Mouse (Mus musculus): ENCODE results near the gene E330009J07Rik. TPM values are rescaled to one million over a fixed set of nuclear protein-coding genes. Genes with fewer than 3 reads are reported as not detected.

The E330009J07Rik gene
- polyA plus RNA-seq, 1 experiment from 2014 or later: 11.0 TPM

GRCm38 (mm10) chr6:40390975-40391374, 45.0 kb downstream of the E330009J07Rik start:
- TF ChIP-seq EP300 (optimal IDR thresholded peaks at IDR 0.05) (no peak), CTCF (IDR thresholded peaks at IDR 0.05; ENCODE audit: low read depth) (peak; percentile 45)
- H3K4me1 ChIP-seq (replicated peaks; ENCODE audit: control insufficient read depth, insufficient read depth): no peaks in the 10 kb centered on the region
- ATAC-seq (ENCODE audit: low FRiP score, low TSS enrichment) (no peak), DNase-seq (ENCODE audit: low spot score) (no peak)
- no peak overlapping the region for H3K27ac ChIP-seq (replicated peaks)
- H3K4me2 ChIP-seq (replicated peaks; ENCODE audit: low read depth): no peak overlapping the region
- no peak overlapping the region for H3K4me3 ChIP-seq (ENCODE audit: low read depth, low read length)
- no peak overlapping the region for H3K9ac ChIP-seq (ENCODE audit: low read length)
- H3K9me3 ChIP-seq (ENCODE audit: control insufficient read depth, low read length): no peaks in the 10 kb centered on the region
- no peaks in the 10 kb centered on the region for H3K27me3 ChIP-seq (ENCODE audit: control insufficient read depth, insufficient read depth, low read length)
- H3K36me3 ChIP-seq (ENCODE audit: control insufficient read depth, insufficient read depth, low read length): 0 out of 2 replicates have a peak, but pooled peaks cover 3% of the 10 kb centered on the region
- WGBS: 77% methylated on average over 1 of the region's 1 CpGs

GRCm38 (mm10) chr6:40388660-40389059, 47.3 kb downstream of the E330009J07Rik start:
- Histone ChIP-seq H3K9ac (ENCODE audit: low read length) (no peak overlapping the region), H3K36me3 (ENCODE audit: control insufficient read depth, insufficient read depth, low read length) (no peaks in the 10 kb centered on the region), H3K27me3 (ENCODE audit: control insufficient read depth, insufficient read depth, low read length) (no peaks in the 10 kb centered on the region), H3K9me3 (ENCODE audit: control insufficient read depth, low read length) (no peaks in the 10 kb centered on the region), H3K4me2 (replicated peaks; ENCODE audit: low read depth) (no peak overlapping the region), H3K27ac (replicated peaks) (no peak overlapping the region), H3K4me1 (replicated peaks; ENCODE audit: control insufficient read depth, insufficient read depth) (no peaks in the 10 kb centered on the region), H3K4me3 (ENCODE audit: low read depth, low read length) (no peak overlapping the region)
- 54% methylated on average over 4 of the region's 4 CpGs for WGBS
- ATAC-seq (ENCODE audit: low FRiP score, low TSS enrichment) (no peak), DNase-seq (ENCODE audit: low spot score) (no peak)
- TF ChIP-seq CTCF (IDR thresholded peaks at IDR 0.05; ENCODE audit: low read depth): no peak
- no peak for TF ChIP-seq EP300 (optimal IDR thresholded peaks at IDR 0.05)

- H3K27me3 ChIP-seq (ENCODE audit: control insufficient read depth, insufficient read depth, low read length): no peaks in the 10 kb centered on the region
- ATAC-seq (ENCODE audit: low FRiP score, low TSS enrichment): no peak
- H3K4me2 ChIP-seq (replicated peaks; ENCODE audit: low read depth): no peak overlapping the region
- no peak for DNase-seq (ENCODE audit: low spot score)
- no peaks in the 10 kb centered on the region; the same call in 1 of the 2 replicates for H3K36me3 ChIP-seq (ENCODE audit: control insufficient read depth, insufficient read depth, low read length)
- TF ChIP-seq EP300 (optimal IDR thresholded peaks at IDR 0.05): no peak
- TF ChIP-seq CTCF (IDR thresholded peaks at IDR 0.05; ENCODE audit: low read depth): no peak
- no peak overlapping the region for H3K9ac ChIP-seq (ENCODE audit: low read length)
- WGBS: 68% methylated on average over 3 of the region's 3 CpGs
- no peak overlapping the region for H3K4me3 ChIP-seq (ENCODE audit: low read depth, low read length)
- no peak overlapping the region for H3K27ac ChIP-seq (replicated peaks)
- H3K4me1 ChIP-seq (replicated peaks; ENCODE audit: control insufficient read depth, insufficient read depth): no peaks in the 10 kb centered on the region
- H3K9me3 ChIP-seq (ENCODE audit: control insufficient read depth, low read length): no peaks in the 10 kb centered on the region
These were observed 50.3 kb downstream of the E330009J07Rik start for GRCm38 (mm10) chr6:40385682-40386081.

GRCm38 (mm10) chr6:40381908-40382307, 54.0 kb downstream of the E330009J07Rik start:
- H3K4me1 ChIP-seq (replicated peaks; ENCODE audit: control insufficient read depth, insufficient read depth): no peaks in the 10 kb centered on the region
- no peak overlapping the region for H3K4me2 ChIP-seq (replicated peaks; ENCODE audit: low read depth)
- no peaks in the 10 kb centered on the region for H3K9me3 ChIP-seq (ENCODE audit: control insufficient read depth, low read length)
- 82% methylated on average over 4 of the region's 4 CpGs for WGBS
- H3K9ac ChIP-seq (ENCODE audit: low read length): no peak overlapping the region
- ATAC-seq (ENCODE audit: low FRiP score, low TSS enrichment): no peak
- no peaks in the 10 kb centered on the region for H3K27me3 ChIP-seq (ENCODE audit: control insufficient read depth, insufficient read depth, low read length)
- no peak for DNase-seq (ENCODE audit: low spot score)
- H3K4me3 ChIP-seq (ENCODE audit: low read depth, low read length): no peak overlapping the region
- TF ChIP-seq EP300 (optimal IDR thresholded peaks at IDR 0.05) (no peak), CTCF (IDR thresholded peaks at IDR 0.05; ENCODE audit: low read depth) (no peak)
- no peak overlapping the region for H3K27ac ChIP-seq (replicated peaks)
- no peaks in the 10 kb centered on the region; the same call in 1 of the 2 replicates for H3K36me3 ChIP-seq (ENCODE audit: control insufficient read depth, insufficient read depth, low read length)

GRCm38 (mm10) chr6:40380181-40380580, 55.8 kb downstream of the E330009J07Rik start:
- H3K4me3 ChIP-seq (ENCODE audit: low read depth, low read length): no peak overlapping the region
- H3K9me3 ChIP-seq (ENCODE audit: control insufficient read depth, low read length): no peaks in the 10 kb centered on the region
- H3K36me3 ChIP-seq (ENCODE audit: control insufficient read depth, insufficient read depth, low read length): no peaks in the 10 kb centered on the region; the same call in 1 of the 2 replicates
- ATAC-seq (ENCODE audit: low FRiP score, low TSS enrichment) (no peak), DNase-seq (ENCODE audit: low spot score) (no peak)
- WGBS: 81% methylated on average over 3 of the region's 3 CpGs
- H3K9ac ChIP-seq (ENCODE audit: low read length): no peak overlapping the region
- no peak for TF ChIP-seq CTCF (IDR thresholded peaks at IDR 0.05; ENCODE audit: low read depth)
- no peak for TF ChIP-seq EP300 (optimal IDR thresholded peaks at IDR 0.05)
- H3K4me1 ChIP-seq (replicated peaks; ENCODE audit: control insufficient read depth, insufficient read depth): no peaks in the 10 kb centered on the region
- no peak overlapping the region for H3K27ac ChIP-seq (replicated peaks)
- no peak overlapping the region for H3K4me2 ChIP-seq (replicated peaks; ENCODE audit: low read depth)
- H3K27me3 ChIP-seq (ENCODE audit: control insufficient read depth, insufficient read depth, low read length): no peaks in the 10 kb centered on the region

- H3K9ac ChIP-seq (ENCODE audit: low read length): no peak overlapping the region
- no peaks in the 10 kb centered on the region for H3K4me1 ChIP-seq (replicated peaks; ENCODE audit: control insufficient read depth, insufficient read depth)
- TF ChIP-seq EP300 (optimal IDR thresholded peaks at IDR 0.05) (no peak), CTCF (IDR thresholded peaks at IDR 0.05; ENCODE audit: low read depth) (no peak)
- H3K27me3 ChIP-seq (ENCODE audit: control insufficient read depth, insufficient read depth, low read length): no peaks in the 10 kb centered on the region
- no peak overlapping the region for H3K27ac ChIP-seq (replicated peaks)
- no peaks in the 10 kb centered on the region for H3K36me3 ChIP-seq (ENCODE audit: control insufficient read depth, insufficient read depth, low read length)
- DNase-seq (ENCODE audit: low spot score) (peak; percentile 33), ATAC-seq (ENCODE audit: low FRiP score, low TSS enrichment) (peak; percentile 79)
- no peak overlapping the region for H3K4me2 ChIP-seq (replicated peaks; ENCODE audit: low read depth)
- WGBS: 74% methylated on average over 6 of the region's 6 CpGs
- H3K9me3 ChIP-seq (ENCODE audit: control insufficient read depth, low read length): no peaks in the 10 kb centered on the region
- H3K4me3 ChIP-seq (ENCODE audit: low read depth, low read length): no peak overlapping the region
These were observed 64.9 kb downstream of the E330009J07Rik start for GRCm38 (mm10) chr6:40371031-40371430.
